Mouse (Mus musculus): ENCODE data around the gene Acly. TPM values are rescaled to one million over a fixed set of nuclear protein-coding genes. Genes with fewer than 3 reads are reported as not detected.

Gene Acly
- total and polyA plus RNA-seq, 2 experiments from 2014 or later: 35.5 to 75.6 TPM

GRCm38 (mm10) chr11:100515061-100515460, 12.7 kb downstream of the Acly start:
- Histone ChIP-seq H3K4me2 (ENCODE audit: low read depth, low read length) (no peak overlapping the region), H3K27ac (ENCODE audit: low read depth) (no peak overlapping the region), H3K9ac (replicated peaks; ENCODE audit: low read depth, low read length) (no peak overlapping the region), H3K9me3 (replicated peaks; ENCODE audit: control insufficient read depth, low read length) (no peaks in the 10 kb centered on the region), H3K36me3 (replicated peaks; ENCODE audit: control insufficient read depth, insufficient read depth, low read length) (peaks cover 94% of the 10 kb centered on the region), H3K27me3 (ENCODE audit: control insufficient read depth, insufficient read depth, low read length) (no peaks in the 10 kb centered on the region), H3K4me1 (ENCODE audit: control insufficient read depth, insufficient read depth) (no peaks in the 10 kb centered on the region), H3K4me3 (ENCODE audit: low read depth, low read length) (no peak overlapping the region)
- WGBS: 86% methylated on average over 9 of the region's 9 CpGs
- DNase-seq (ENCODE audit: low spot score) (no peak), ATAC-seq (ENCODE audit: insufficient read depth, low read depth) (no peak)
- TF ChIP-seq CTCF (IDR thresholded peaks at IDR 0.05; ENCODE audit: low read depth): no peak
- TF ChIP-seq EP300 (IDR thresholded peaks at IDR 0.05; ENCODE audit: low read depth): no peak

GRCm38 (mm10) chr11:100513716-100514115, 14.1 kb downstream of the Acly start:
- no peaks in the 10 kb centered on the region for H3K27me3 ChIP-seq (ENCODE audit: control insufficient read depth, insufficient read depth, low read length)
- TF ChIP-seq CTCF (IDR thresholded peaks at IDR 0.05; ENCODE audit: low read depth): no peak
- no peak for TF ChIP-seq EP300 (IDR thresholded peaks at IDR 0.05; ENCODE audit: low read depth)
- WGBS: 85% methylated on average over 10 of the region's 10 CpGs
- no peak for ATAC-seq (ENCODE audit: insufficient read depth, low read depth)
- H3K4me3 ChIP-seq (ENCODE audit: low read depth, low read length): no peak overlapping the region
- peaks cover 90% of the 10 kb centered on the region for H3K36me3 ChIP-seq (replicated peaks; ENCODE audit: control insufficient read depth, insufficient read depth, low read length)
- H3K4me2 ChIP-seq (ENCODE audit: low read depth, low read length): no peak overlapping the region
- DNase-seq (ENCODE audit: low spot score): no peak
- H3K4me1 ChIP-seq (ENCODE audit: control insufficient read depth, insufficient read depth): no peaks in the 10 kb centered on the region
- no peak overlapping the region for H3K27ac ChIP-seq (ENCODE audit: low read depth)
- no peaks in the 10 kb centered on the region for H3K9me3 ChIP-seq (replicated peaks; ENCODE audit: control insufficient read depth, low read length)
- no peak overlapping the region for H3K9ac ChIP-seq (replicated peaks; ENCODE audit: low read depth, low read length)

- H3K9me3 ChIP-seq (replicated peaks; ENCODE audit: control insufficient read depth, low read length): no peaks in the 10 kb centered on the region
- WGBS: 85% methylated on average over 1 of the region's 1 CpGs
- no peak overlapping the region for H3K27ac ChIP-seq (ENCODE audit: low read depth)
- no peak for DNase-seq (ENCODE audit: low spot score)
- no peak overlapping the region for H3K9ac ChIP-seq (replicated peaks; ENCODE audit: low read depth, low read length)
- no peaks in the 10 kb centered on the region for H3K27me3 ChIP-seq (ENCODE audit: control insufficient read depth, insufficient read depth, low read length)
- peaks cover 83% of the 10 kb centered on the region for H3K36me3 ChIP-seq (replicated peaks; ENCODE audit: control insufficient read depth, insufficient read depth, low read length)
- no peaks in the 10 kb centered on the region for H3K4me1 ChIP-seq (ENCODE audit: control insufficient read depth, insufficient read depth)
- TF ChIP-seq EP300 (IDR thresholded peaks at IDR 0.05; ENCODE audit: low read depth) (no peak), CTCF (IDR thresholded peaks at IDR 0.05; ENCODE audit: low read depth) (peak; percentile 51)
- no peak overlapping the region for H3K4me3 ChIP-seq (ENCODE audit: low read depth, low read length)
- H3K4me2 ChIP-seq (ENCODE audit: low read depth, low read length): no peak overlapping the region
- no peak for ATAC-seq (ENCODE audit: insufficient read depth, low read depth)
These were observed 15.4 kb downstream of the Acly start for GRCm38 (mm10) chr11:100512384-100512783.

GRCm38 (mm10) chr11:100510556-100510955, 17.2 kb downstream of the Acly start:
- Histone ChIP-seq H3K27ac (ENCODE audit: low read depth) (no peak overlapping the region), H3K4me1 (ENCODE audit: control insufficient read depth, insufficient read depth) (no peaks in the 10 kb centered on the region), H3K9ac (replicated peaks; ENCODE audit: low read depth, low read length) (no peak overlapping the region), H3K36me3 (replicated peaks; ENCODE audit: control insufficient read depth, insufficient read depth, low read length) (peaks cover 81% of the 10 kb centered on the region), H3K27me3 (ENCODE audit: control insufficient read depth, insufficient read depth, low read length) (no peaks in the 10 kb centered on the region), H3K4me2 (ENCODE audit: low read depth, low read length) (no peak overlapping the region), H3K9me3 (replicated peaks; ENCODE audit: control insufficient read depth, low read length) (no peaks in the 10 kb centered on the region), H3K4me3 (ENCODE audit: low read depth, low read length) (no peak overlapping the region)
- TF ChIP-seq EP300 (IDR thresholded peaks at IDR 0.05; ENCODE audit: low read depth) (no peak), CTCF (IDR thresholded peaks at IDR 0.05; ENCODE audit: low read depth) (no peak)
- DNase-seq (ENCODE audit: low spot score) (no peak), ATAC-seq (ENCODE audit: insufficient read depth, low read depth) (no peak)
- WGBS: 89% methylated on average over 2 of the region's 2 CpGs

GRCm38 (mm10) chr11:100505997-100506396, 21.8 kb downstream of the Acly start:
- no peak for DNase-seq (ENCODE audit: low spot score)

GRCm38 (mm10) chr11:100504990-100505660, 22.7 kb downstream of the Acly start:
- no peaks in the 10 kb centered on the region for H3K9me3 ChIP-seq (replicated peaks; ENCODE audit: control insufficient read depth, low read length)
- DNase-seq (ENCODE audit: low spot score): no peak
- 94% methylated on average over 12 of the region's 12 CpGs for WGBS
- H3K4me1 ChIP-seq (ENCODE audit: control insufficient read depth, insufficient read depth): no peaks in the 10 kb centered on the region
- no peak overlapping the region for H3K4me3 ChIP-seq (ENCODE audit: low read depth, low read length)
- no peak for ATAC-seq (ENCODE audit: insufficient read depth, low read depth)
- peaks cover 73% of the 10 kb centered on the region for H3K36me3 ChIP-seq (replicated peaks; ENCODE audit: control insufficient read depth, insufficient read depth, low read length)
- no peak overlapping the region for H3K27ac ChIP-seq (ENCODE audit: low read depth)
- H3K4me2 ChIP-seq (ENCODE audit: low read depth, low read length): no peak overlapping the region
- H3K9ac ChIP-seq (replicated peaks; ENCODE audit: low read depth, low read length): no peak overlapping the region
- TF ChIP-seq EP300 (IDR thresholded peaks at IDR 0.05; ENCODE audit: low read depth): no peak
- TF ChIP-seq CTCF (IDR thresholded peaks at IDR 0.05; ENCODE audit: low read depth): no peak
- no peaks in the 10 kb centered on the region for H3K27me3 ChIP-seq (ENCODE audit: control insufficient read depth, insufficient read depth, low read length)

More at GRCm38 (mm10) chr11:100505997-100506396, 21.8 kb downstream of the Acly start:
- no peak for ATAC-seq (ENCODE audit: insufficient read depth, low read depth)
- Histone ChIP-seq H3K27me3 (ENCODE audit: control insufficient read depth, insufficient read depth, low read length) (no peaks in the 10 kb centered on the region), H3K36me3 (replicated peaks; ENCODE audit: control insufficient read depth, insufficient read depth, low read length) (peaks cover 76% of the 10 kb centered on the region), H3K9ac (replicated peaks; ENCODE audit: low read depth, low read length) (no peak overlapping the region), H3K27ac (ENCODE audit: low read depth) (no peak overlapping the region), H3K4me2 (ENCODE audit: low read depth, low read length) (no peak overlapping the region), H3K4me3 (ENCODE audit: low read depth, low read length) (no peak overlapping the region), H3K4me1 (ENCODE audit: control insufficient read depth, insufficient read depth) (no peaks in the 10 kb centered on the region), H3K9me3 (replicated peaks; ENCODE audit: control insufficient read depth, low read length) (no peaks in the 10 kb centered on the region)
- TF ChIP-seq CTCF (IDR thresholded peaks at IDR 0.05; ENCODE audit: low read depth): no peak
- no peak for TF ChIP-seq EP300 (IDR thresholded peaks at IDR 0.05; ENCODE audit: low read depth)
- WGBS: 95% methylated on average over 8 of the region's 8 CpGs
